Mouse (Mus musculus) MEL (cell line): ENCODE measurements at regions not wholly inside any gene's neighbourhood (a gene's known extent, or its start where the extent isn't known, plus 50 kb on each side); places are given as distances from the start of the nearest gene placed in this dataset.
A peak's percentile ranks its signal among the peaks of the same experiment; 100 is the strongest.

Source experiments
- DNase-seq: peaks from one replicate; pipeline ENCODE4 v3.0.0; 2011; ENCODE audit warnings: low read depth, low spot score
- H3K27ac ChIP-seq: 2 replicates; pipeline ENCODE4 v1.5.1; 2012; ENCODE audit warnings: low read depth, mild to moderate bottlenecking, control low read depth, low read length, moderate library complexity; ENCODE audit not compliant: control insufficient read depth
- H3K27me3 ChIP-seq, 2 experiments: fragments of 150-350 bp in 1 of 2; sonication (generic) in 1 of 2; 2 replicates each; pipeline ENCODE4 v1.6.1; 2012; ENCODE audit warnings: low read length in 2 of 2, mild to moderate bottlenecking in 2 of 2, improper control_type of control experiment in 1 of 2, moderate library complexity in 1 of 2; ENCODE audit not compliant: insufficient read depth in 2 of 2, control insufficient read depth in 1 of 2
- H3K36me3 ChIP-seq, 2 experiments: 2 replicates each; pipeline ENCODE4 v1.6.1; 2012 to 2014; ENCODE audit warnings: low read length in 2 of 2, improper control_type of control experiment in 1 of 2, inconsistent platforms in 1 of 2, mild to moderate bottlenecking in 1 of 2; ENCODE audit not compliant: insufficient read depth in 2 of 2, control insufficient read depth in 1 of 2
- H3K4me1 ChIP-seq, 2 experiments: fragments of 150-350 bp in 1 of 2; sonication (generic) in 1 of 2; 2 replicates each; pipeline ENCODE4 v1.6.1; 2012; ENCODE audit warnings: low read length in 2 of 2, improper control_type of control experiment in 1 of 2, mild to moderate bottlenecking in 1 of 2; ENCODE audit not compliant: insufficient read depth in 2 of 2, control insufficient read depth in 1 of 2
- H3K4me3 ChIP-seq, 2 experiments: fragments of 150-350 bp in 1 of 2; sonication (generic) in 1 of 2; 2 replicates each; pipeline ENCODE4 v1.5.1; 2012; ENCODE audit warnings: low read depth in 2 of 2, low read length in 2 of 2, mild to moderate bottlenecking in 2 of 2, moderate library complexity in 2 of 2, control low read depth in 1 of 2, improper control_type of control experiment in 1 of 2; ENCODE audit not compliant: control insufficient read depth in 1 of 2, insufficient read depth in 1 of 2
- H3K79me2 ChIP-seq: 2 replicates; pipeline ENCODE4 v1.6.1; 2012; ENCODE audit warnings: mild to moderate bottlenecking, low read length, moderate library complexity; ENCODE audit not compliant: control insufficient read depth, poor library complexity, insufficient read depth
- H3K9ac ChIP-seq: 2 replicates; pipeline ENCODE4 v1.6.1; 2012; ENCODE audit warnings: low read depth, mild to moderate bottlenecking, control low read depth, low read length, moderate library complexity; ENCODE audit not compliant: control insufficient read depth, poor library complexity, severe bottlenecking
- H3K9me3 ChIP-seq: fragments of 150-350 bp; sonication (generic); replicated peaks from 2 replicates; pipeline ENCODE4 v1.6.1; 2012; ENCODE audit warnings: mild to moderate bottlenecking, low read length, improper control_type of control experiment, moderate library complexity; ENCODE audit not compliant: insufficient read depth
- CHD1 ChIP-seq: IDR thresholded peaks from 2 replicates; pipeline ENCODE4 v1.6.1; 2012; ENCODE audit warnings: low read depth, mild to moderate bottlenecking, inconsistent platforms, low read length, improper control_type of control experiment
- CTCF ChIP-seq, 3 experiments: IDR thresholded peaks in 2 of 3; conservative IDR thresholded peaks in 1 of 3; 2 replicates each; pipeline ENCODE4 v1.5.1; 2011 to 2012; ENCODE audit warnings: low read length in 3 of 3, low read depth in 2 of 3, mild to moderate bottlenecking in 2 of 3, improper control_type of control experiment in 1 of 3, inconsistent platforms in 1 of 3, mixed read lengths in 1 of 3, moderate library complexity in 1 of 3; ENCODE audit not compliant: control insufficient read depth in 1 of 3, insufficient read depth in 1 of 3, poor library complexity in 1 of 3, severe bottlenecking in 1 of 3
- EP300 ChIP-seq, 2 experiments: IDR thresholded peaks; 2 replicates each; pipeline ENCODE4 v1.6.1; 2011; ENCODE audit warnings: improper control_type of control experiment in 2 of 2, low read length in 2 of 2, low read depth in 1 of 2, mild to moderate bottlenecking in 1 of 2
- GABPA ChIP-seq: IDR thresholded peaks from 2 replicates; pipeline ENCODE4 v1.6.1; 2012; ENCODE audit warnings: low read depth, mild to moderate bottlenecking, inconsistent platforms, low read length, improper control_type of control experiment, moderate library complexity
- GATA1 ChIP-seq: IDR thresholded peaks from 2 replicates; pipeline ENCODE4 v1.6.1; 2011; ENCODE audit warnings: low read depth, low read length, improper control_type of control experiment
- JUND ChIP-seq: IDR thresholded peaks from 2 replicates; pipeline ENCODE4 v1.6.1; 2011; ENCODE audit warnings: low read depth, mild to moderate bottlenecking, improper control_type of control experiment, low read length
- KAT2A ChIP-seq: conservative IDR thresholded peaks from 2 replicates; pipeline ENCODE4 v1.6.1; 2012; ENCODE audit warnings: low read depth, low read length, improper control_type of control experiment, inconsistent platforms
- MAFK ChIP-seq: IDR thresholded peaks from 2 replicates; pipeline ENCODE4 v1.6.1; 2011; ENCODE audit warnings: low read depth, mild to moderate bottlenecking, low read length, improper control_type of control experiment, borderline replicate concordance
- MAX ChIP-seq: IDR thresholded peaks from 2 replicates; pipeline ENCODE4 v1.6.1; 2011; ENCODE audit warnings: low read length, improper control_type of control experiment
- MEF2A ChIP-seq: IDR thresholded peaks from 2 replicates; pipeline ENCODE4 v1.6.1; 2014; ENCODE audit warnings: low read depth, mild to moderate bottlenecking, inconsistent platforms, low read length, improper control_type of control experiment; ENCODE audit not compliant: poor library complexity, insufficient replicate concordance, severe bottlenecking; ENCODE audit errors: extremely low read depth
- MXI1 ChIP-seq: IDR thresholded peaks from 2 replicates; pipeline ENCODE4 v1.6.1; 2011; ENCODE audit warnings: mild to moderate bottlenecking, low read depth, low read length, improper control_type of control experiment
- MYB ChIP-seq: IDR thresholded peaks from 2 replicates; pipeline ENCODE4 v1.6.1; 2011; ENCODE audit warnings: mild to moderate bottlenecking, low read depth, low read length, improper control_type of control experiment
- MYC ChIP-seq: IDR thresholded peaks from 2 replicates; pipeline ENCODE4 v1.6.1; 2011; ENCODE audit warnings: low read depth, mild to moderate bottlenecking, low read length, improper control_type of control experiment, moderate library complexity
- POLR2AphosphoS2 ChIP-seq: IDR thresholded peaks from 2 replicates; pipeline ENCODE4 v1.6.1; 2011; ENCODE audit warnings: low read length, improper control_type of control experiment
- POLR2AphosphoS5 ChIP-seq: IDR thresholded peaks from 2 replicates; pipeline ENCODE4 v1.6.1; 2012; ENCODE audit warnings: low read depth, borderline replicate concordance, mild to moderate bottlenecking, inconsistent platforms, low read length, moderate library complexity, mixed read lengths
- RAD21 ChIP-seq: IDR thresholded peaks from 2 replicates; pipeline ENCODE4 v1.6.1; 2011; ENCODE audit warnings: mild to moderate bottlenecking, low read depth, low read length, improper control_type of control experiment
- RCOR1 ChIP-seq: IDR thresholded peaks from 2 replicates; pipeline ENCODE4 v1.6.1; 2012; ENCODE audit warnings: low read depth, mild to moderate bottlenecking, inconsistent platforms, low read length, improper control_type of control experiment
- SIN3A ChIP-seq: IDR thresholded peaks from 2 replicates; pipeline ENCODE4 v1.6.1; 2012; ENCODE audit warnings: low read length, improper control_type of control experiment, inconsistent platforms
- SMC3 ChIP-seq: IDR thresholded peaks from 2 replicates; pipeline ENCODE4 v1.6.1; 2011; ENCODE audit warnings: low read depth, low read length, improper control_type of control experiment
- TAL1 ChIP-seq: IDR thresholded peaks from 2 replicates; pipeline ENCODE4 v1.6.1; 2012; ENCODE audit warnings: mild to moderate bottlenecking, inconsistent platforms, low read length, moderate library complexity, mixed read lengths
- UBTF ChIP-seq: IDR thresholded peaks from 2 replicates; pipeline ENCODE4 v1.6.1; 2012; ENCODE audit warnings: low read depth, mild to moderate bottlenecking, inconsistent platforms, low read length, improper control_type of control experiment, moderate library complexity, borderline replicate concordance; ENCODE audit not compliant: insufficient read depth
- USF2 ChIP-seq, 2 experiments: IDR thresholded peaks; 2 replicates each; pipeline ENCODE4 v1.6.1; 2011 to 2012; ENCODE audit warnings: improper control_type of control experiment in 2 of 2, low read length in 2 of 2, borderline replicate concordance in 1 of 2, inconsistent platforms in 1 of 2, low read depth in 1 of 2, mild to moderate bottlenecking in 1 of 2; ENCODE audit not compliant: insufficient read depth in 1 of 2
- ZKSCAN1 ChIP-seq: IDR thresholded peaks from 2 replicates; pipeline ENCODE4 v1.6.1; 2012; ENCODE audit warnings: low read depth, mild to moderate bottlenecking, inconsistent platforms, low read length, improper control_type of control experiment, moderate library complexity
- ZMIZ1 ChIP-seq: IDR thresholded peaks from 2 replicates; pipeline ENCODE4 v1.6.1; 2012; ENCODE audit warnings: low read depth, mild to moderate bottlenecking, inconsistent platforms, low read length, improper control_type of control experiment, moderate library complexity

DNA sequence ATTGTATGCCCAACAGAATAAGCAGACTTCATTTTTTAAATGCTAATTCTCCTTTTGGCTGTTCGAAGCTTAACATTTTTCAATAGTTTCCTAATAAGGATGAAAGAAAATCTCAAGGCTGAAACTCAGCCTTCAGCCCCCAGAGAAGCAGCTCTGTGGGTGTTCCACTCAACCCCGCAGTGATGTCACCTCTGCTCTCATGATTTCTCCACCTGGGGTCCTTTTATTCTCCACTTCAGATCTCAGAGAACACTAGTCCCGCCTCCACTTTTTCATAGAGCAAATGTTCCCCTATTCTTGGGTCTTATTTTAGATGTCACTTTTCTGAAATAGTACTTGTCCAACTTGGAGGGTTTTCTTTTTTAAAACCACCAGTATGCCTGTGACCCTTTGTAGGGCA lies 567.3 kb downstream of the Cntn3 start:
- Histone ChIP-seq H3K27me3 (no peaks in the 10 kb centered on the region), H3K4me3 (no peak overlapping the region), H3K27ac (no peak overlapping the region), H3K79me2 (no peaks in the 10 kb centered on the region), H3K9ac (no peak overlapping the region), H3K9me3 (no peaks in the 10 kb centered on the region), H3K4me1 (no peaks in the 10 kb centered on the region), H3K36me3 (no peaks in the 10 kb centered on the region)
- TF ChIP-seq JUND (no peak), MAFK (no peak), POLR2AphosphoS5 (no peak), EP300 (IDR thresholded peaks at IDR 0.05; ENCODE audit: low read depth in 1 of 2, low read length in 2 of 2) (no peak), GATA1 (no peak)
- no peak for DNase-seq

DNA sequence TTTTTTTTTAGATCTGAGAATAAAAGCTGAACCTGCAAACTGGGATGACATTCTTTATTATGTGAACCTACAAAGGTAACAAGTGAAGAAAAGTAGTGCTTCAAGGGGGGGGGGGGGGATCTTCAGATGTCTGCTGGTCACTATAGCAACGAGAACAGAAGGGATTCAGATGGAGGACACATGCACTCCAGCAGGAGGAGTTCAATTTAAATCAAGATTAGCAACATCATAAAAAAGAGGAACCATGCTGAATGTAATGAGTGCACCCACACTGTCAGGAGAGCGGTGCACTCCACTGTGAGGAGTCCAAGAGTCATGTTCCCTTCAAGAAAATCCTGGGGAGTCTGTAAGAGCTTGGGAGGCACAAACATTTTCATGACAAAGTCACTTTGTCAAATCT lies 574.7 kb downstream of the Cntn3 start:
- no peaks in the 10 kb centered on the region for H3K36me3 ChIP-seq
- H3K4me1 ChIP-seq = no peaks in the 10 kb centered on the region
- no peaks in the 10 kb centered on the region for H3K9me3 ChIP-seq
- H3K9ac ChIP-seq = no peak overlapping the region
- TF ChIP-seq MXI1 = no peak
- no peak for TF ChIP-seq POLR2AphosphoS2
- TF ChIP-seq MAX = no peak
- TF ChIP-seq RCOR1 = no peak
- TF ChIP-seq CTCF (IDR thresholded peaks at IDR 0.05 in 2 of 3, conservative IDR thresholded peaks at IDR 0.05 in 1 of 3; ENCODE audit: control insufficient read depth in 1 of 3, insufficient read depth in 1 of 3, low read depth in 2 of 3, low read length in 3 of 3, poor library complexity in 1 of 3, severe bottlenecking in 1 of 3) = no peak
- TF ChIP-seq TAL1 = no peak
- no peak for TF ChIP-seq MEF2A
- no peak for TF ChIP-seq MYB
- no peak for TF ChIP-seq SIN3A
- TF ChIP-seq, all 39 proteins: peak for 0
- Histone ChIP-seq H3K4me3 (no peak overlapping the region), H3K79me2 (no peaks in the 10 kb centered on the region), H3K27me3 (no peaks in the 10 kb centered on the region), H3K27ac (no peak overlapping the region)
- peak; percentile 3 for DNase-seq

DNA sequence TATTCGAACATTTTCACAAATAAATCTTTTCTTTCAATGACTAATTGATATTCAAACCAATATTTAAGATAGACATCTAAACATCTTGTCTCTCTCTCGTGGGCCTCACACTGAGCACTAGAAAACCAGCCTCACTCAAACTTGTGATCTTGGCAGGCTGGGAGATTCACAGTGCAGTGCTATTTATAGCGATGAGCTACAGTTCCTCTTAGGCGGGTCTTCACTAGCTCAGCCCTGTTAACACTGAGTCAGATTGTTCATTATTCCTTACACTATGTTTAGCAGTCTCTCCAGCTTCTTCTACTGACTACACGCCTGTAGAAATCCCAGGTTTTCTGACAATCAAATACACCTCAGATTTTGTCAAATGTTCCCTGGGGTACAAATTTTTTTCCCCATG lies 575.3 kb downstream of the Cntn3 start:
- H3K27ac ChIP-seq = no peak overlapping the region
- no peaks in the 10 kb centered on the region for H3K27me3 ChIP-seq
- no peaks in the 10 kb centered on the region for H3K9me3 ChIP-seq
- H3K9ac ChIP-seq = no peak overlapping the region
- H3K4me3 ChIP-seq = no peak overlapping the region
- H3K79me2 ChIP-seq = no peaks in the 10 kb centered on the region
- H3K36me3 ChIP-seq = no peaks in the 10 kb centered on the region
- DNase-seq = no peak
- no peaks in the 10 kb centered on the region for H3K4me1 ChIP-seq
- no peak for TF ChIP-seq GABPA
- no peak for TF ChIP-seq POLR2AphosphoS5
- TF ChIP-seq USF2 (IDR thresholded peaks at IDR 0.05; ENCODE audit: borderline replicate concordance in 1 of 2, insufficient read depth in 1 of 2, low read depth in 1 of 2, low read length in 2 of 2) = no peak
- TF ChIP-seq ZMIZ1 = no peak
- TF ChIP-seq UBTF = no peak
- no peak for TF ChIP-seq ZKSCAN1
- TF ChIP-seq CHD1 = no peak
- no peak for TF ChIP-seq KAT2A
- TF ChIP-seq SMC3 = no peak
- no peak for TF ChIP-seq MYC
- no peak for TF ChIP-seq JUND
- TF ChIP-seq MXI1 = no peak
- no peak for TF ChIP-seq RAD21
